10 mouse cellular contexts compared by ENCODE assay signal in genomic region chr11:113294518-113294917, GRCm38 (mm10).
DNase-seq lines count a peak whose midpoint lies in the region; ATAC-seq and TF ChIP-seq lines count a peak whose summit lies in the region.
"Had no signal": no experiment of that assay in that cellular context is flagged by ENCODE, and none has a peak within 500 bp of the region (broad histone marks: within the 10 kb centered on the region; RNA-seq: fewer than 3 reads in every experiment).

No protein-coding gene starts in this region.

- intact Hi-C loops in gastrocnemius, adult 2 months (cut with DNase I): loop anchor here (10.0 kb wide), 1 partner anchor 520 kb away; no protein-coding TSS in a partner anchor

- no peak for TF ChIP-seq CTCF in thymus, adult 2 months (IDR thresholded peaks at IDR 0.05; ENCODE audit: borderline replicate concordance, control insufficient read depth, extremely low read depth, insufficient read depth, low read length, poor library complexity)
- TF ChIP-seq CTCF in gastrocnemius, adult 2 months (IDR thresholded peaks at IDR 0.05): no peak

- no peaks in the 10 kb centered on the region for H3K36me3 ChIP-seq in heart, embryonic 15.5 days
- H3K36me3 ChIP-seq in limb, embryonic 12.5 days: no peaks in the 10 kb centered on the region
- H3K36me3 ChIP-seq in thymus, adult 2 months (ENCODE audit: control insufficient read depth, insufficient read depth, low read length): no peaks in the 10 kb centered on the region

- no peak overlapping the region for H3K9ac ChIP-seq in heart, embryonic 15.5 days
- H3K9ac ChIP-seq in limb, embryonic 12.5 days (replicated peaks): no peak overlapping the region

- peak; percentile 40; the same call in 1 of the 2 replicates for ATAC-seq in heart, embryonic 15.5 days (replicated peaks; ENCODE audit: insufficient number of reproducible peaks, insufficient read depth, low FRiP score, low read depth)
- no peak for ATAC-seq in limb, embryonic 12.5 days (ENCODE audit: insufficient number of reproducible peaks, insufficient read depth, low FRiP score, low TSS enrichment, low read depth)
- ATAC-seq: Patski had no signal

- no peaks in the 10 kb centered on the region for H3K9me3 ChIP-seq in heart, embryonic 15.5 days (replicated peaks)
- no peaks in the 10 kb centered on the region for H3K9me3 ChIP-seq in limb, embryonic 12.5 days

- peak; percentile 47 for DNase-seq in embryo, embryonic 10 days (ENCODE audit: low spot score)
- no peak for DNase-seq in embryo, embryonic 9.5 days (ENCODE audit: extremely low spot score)
- DNase-seq in Muller cell, postnatal 12 days (ENCODE audit: inconsistent ontology term): peak; percentile 26
- no peak for DNase-seq in thymus, adult 2 months
- DNase-seq in gastrocnemius, adult 2 months: no peak
- no peak for DNase-seq in kidney, postnatal 36 days
- DNase-seq: kidney, adult 8-10 months had no signal

- no peak for TF ChIP-seq POLR2A in thymus, adult 2 months (IDR thresholded peaks at IDR 0.05; ENCODE audit: control insufficient read depth, extremely low read depth, insufficient read depth, low read length, poor library complexity)

- H3K4me3 ChIP-seq in heart, embryonic 15.5 days: no peak overlapping the region
- no peak overlapping the region for H3K4me3 ChIP-seq in limb, embryonic 12.5 days (replicated peaks)
- H3K4me3 ChIP-seq in thymus, adult 2 months (ENCODE audit: control insufficient read depth, insufficient read depth, low read length): no peak overlapping the region
- no peak overlapping the region for H3K4me3 ChIP-seq in gastrocnemius, adult 2 months

- no peaks in the 10 kb centered on the region for H3K27me3 ChIP-seq in heart, embryonic 15.5 days
- H3K27me3 ChIP-seq in limb, embryonic 12.5 days: no peaks in the 10 kb centered on the region
- no peaks in the 10 kb centered on the region for H3K27me3 ChIP-seq in thymus, adult 2 months (ENCODE audit: control insufficient read depth, insufficient read depth, low read length)
- H3K27me3 ChIP-seq: Patski had no signal

- H3K27ac ChIP-seq in heart, embryonic 15.5 days: no peak overlapping the region
- peak overlapping the region; percentile 81 for H3K27ac ChIP-seq in limb, embryonic 12.5 days
- H3K27ac ChIP-seq in thymus, adult 2 months (ENCODE audit: control insufficient read depth, insufficient read depth, low read length): no peak overlapping the region
- H3K27ac ChIP-seq in gastrocnemius, adult 2 months: no peak overlapping the region

- WGBS in heart, embryonic 15.5 days: 54% methylated on average over 8 of the region's 8 CpGs
- whole genome bisulfite sequencing in limb, embryonic 12.5 days: 46% methylated on average over 8 of the region's 8 CpGs
- WGBS in thymus, adult 2 months: 97% methylated on average over 8 of the region's 8 CpGs

- no peak overlapping the region for H3K4me2 ChIP-seq in heart, embryonic 15.5 days
- 0 out of 2 replicates have a peak overlapping the region, but pooled peaks have one; percentile 1 for H3K4me2 ChIP-seq in limb, embryonic 12.5 days

- H3K4me1 ChIP-seq in heart, embryonic 15.5 days (replicated peaks): no peaks in the 10 kb centered on the region
- H3K4me1 ChIP-seq in limb, embryonic 12.5 days (replicated peaks): peaks cover 63% of the 10 kb centered on the region
- no peaks in the 10 kb centered on the region for H3K4me1 ChIP-seq in thymus, adult 2 months (replicated peaks; ENCODE audit: control insufficient read depth, insufficient read depth, low read length)

Comparison
In these comparisons a context has a peak if more than half of its experiments do, and no peak if none do; other contexts are left out.
1. DNase-seq: peak in embryo, embryonic 10 days (single experiment) and Muller cell, postnatal 12 days (single experiment); none in embryo, embryonic 9.5 days (single experiment), thymus, adult 2 months (single experiment), gastrocnemius, adult 2 months (single experiment) and kidney, postnatal 36 days (0 of 2).